Mouse (Mus musculus) heart, postnatal 36 days (tissue): ENCODE measurements around the gene Pigg. TPM values are rescaled to one million over a fixed set of nuclear protein-coding genes. Genes with fewer than 3 reads are reported as not detected.

Experiments used
- total RNA-seq, 2 experiments: library from RNA; stranded (reverse); gene quantifications; 2 replicates each; pipeline ENCODE4 v1.2.3; 2021

Pigg gene
- total RNA-seq, 2 experiments from 2014 or later = 10.0 TPM

Other genes with a start within 250 kb of the Pigg start
- gene Mtf2, start 246.9 kb upstream of the Pigg start, total RNA-seq = 10 to 100 TPM; 10.8 to 13.8 TPM
- 10 to 100 TPM; 26.7 to 34.9 TPM for gene Tmed5, start 180.0 kb upstream of the Pigg start, total RNA-seq
- gene Ccdc18, start 179.7 kb upstream of the Pigg start, total RNA-seq = under 1 TPM; 0.24 to 0.56 TPM
- 10 to 100 TPM; 20.0 to 21.1 TPM for gene Dr1, start 43.7 kb upstream of the Pigg start, total RNA-seq
- under 1 TPM; 0.78 to 0.81 TPM for gene Gm42517, start 55.3 kb downstream of the Pigg start, total RNA-seq
- not detected for gene Pde6b, start 75.8 kb downstream of the Pigg start, total RNA-seq
- 1,000 to 10,000 TPM; 1,119 to 1,132 TPM for gene Atp5k, start 121.8 kb downstream of the Pigg start, total RNA-seq
- 1 to 10 TPM; 1.6 to 2.0 TPM for gene Mfsd7a, start 136.3 kb downstream of the Pigg start, total RNA-seq
- 10 to 100 TPM; 27.2 to 30.8 TPM for gene Pcgf3, start 148.6 kb downstream of the Pigg start, total RNA-seq
- under 1 TPM in 1 of 2 experiments, not detected in 1; 0.25 TPM for gene Cplx1, start 237.4 kb downstream of the Pigg start, total RNA-seq